Mouse (Mus musculus) adipose tissue, adult 10 weeks (tissue): ENCODE results near the gene Olfr1289. TPM values are rescaled to one million over a fixed set of nuclear protein-coding genes. Genes with fewer than 3 reads are reported as not detected.

Experiments used
- polyA plus RNA-seq: library from polyadenylated mRNA; stranded (reverse); fragments of 350-450 nt; fragmentation: Illumina TruSeq; extraction: RNeasy Lipid Tissue Mini Kit (QIAGEN cat#74804); gene quantifications from one replicate; pipeline ENCODE4 v1.2.3, GENCODE M21; 2014; ENCODE audit warnings: low read depth, low replicate concordance

Olfr1289 gene
- polyA plus RNA-seq, result not detected

GRCm38 (mm10) chr2:111480519-111480918 lies at the start of gene Olfr1289:
Gene Olfr1289 (plus strand): TSS chr2:111480819.

DNA sequence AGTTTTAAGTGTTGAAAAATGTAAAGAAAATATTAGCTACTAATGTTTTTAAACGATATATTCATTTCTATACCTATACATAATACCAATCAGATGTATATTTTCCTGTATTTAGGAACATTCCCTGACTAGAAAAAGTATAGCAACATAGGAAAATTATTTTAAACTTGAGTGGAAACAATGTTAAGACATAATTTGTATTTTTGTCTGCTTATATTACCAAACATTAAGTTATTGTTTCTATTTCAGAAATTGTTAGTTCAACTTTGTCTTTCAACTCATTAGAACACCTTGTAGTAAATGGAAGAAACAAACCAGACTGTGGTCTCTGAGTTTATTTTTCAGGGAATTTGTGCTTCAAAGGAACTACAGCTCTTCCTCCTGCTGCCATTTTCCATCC lies 31.8 kb upstream of the Olfr1289 start, which contains the start of gene Olfr1287:
TSS of gene Olfr1287 (plus strand) at position 301 of the 400 bp plus-strand sequence.

DNA sequence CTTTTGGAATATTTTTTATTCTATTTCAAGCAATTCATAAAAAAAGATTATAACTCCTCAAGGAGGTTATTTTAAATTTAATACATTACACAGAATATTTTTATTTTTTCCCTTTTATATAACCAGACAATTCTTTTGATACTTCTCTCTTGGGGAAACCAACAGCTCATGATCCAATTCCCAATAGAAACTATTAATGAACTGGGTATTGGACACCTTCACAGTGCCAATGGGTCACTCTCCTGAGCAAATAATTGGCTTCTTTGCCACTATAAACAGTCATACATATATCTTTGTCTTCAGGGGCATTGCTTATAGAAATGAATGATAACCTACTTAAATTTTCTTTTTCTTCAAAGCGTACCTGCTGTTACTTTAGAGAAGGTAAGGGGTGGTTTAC lies 6.8 kb upstream of the Olfr1289 start, which contains the start of gene Olfr1288:
TSS of gene Olfr1288 (plus strand) at position 301 of the 400 bp plus-strand sequence.

GRCm38 (mm10) chr2:111493729-111494128 lies 13.1 kb downstream of the Olfr1289 start, which contains the start of gene Olfr1290:
Gene Olfr1290 (minus strand): TSS chr2:111493829.

GRCm38 (mm10) chr2:111496880-111497279 lies 16.3 kb downstream of the Olfr1289 start, which contains the start of gene Olfr1291-ps1:
Gene Olfr1291-ps1 (plus strand): TSS chr2:111497180.

DNA sequence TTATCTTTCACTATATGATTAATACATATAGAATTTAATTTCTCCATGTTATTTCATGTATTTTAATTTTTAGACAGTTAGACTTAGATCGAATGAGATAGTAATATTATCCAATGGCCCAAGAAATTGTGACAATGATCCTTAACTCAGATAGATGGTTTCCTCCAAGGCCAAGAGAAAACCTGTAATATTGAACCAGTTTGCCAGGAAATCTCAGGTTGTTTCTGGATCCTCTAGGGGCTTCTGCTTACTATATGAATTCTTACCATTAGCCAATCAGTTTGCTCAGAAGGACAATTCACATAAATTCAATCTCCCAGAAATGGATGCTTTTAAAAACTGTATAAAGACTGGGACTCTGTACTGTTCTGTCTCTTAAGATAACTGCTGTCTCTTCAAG lies 44.3 kb downstream of the Olfr1289 start, which contains the start of gene Olfr1293-ps:
TSS of gene Olfr1293-ps (plus strand) at position 301 of the 400 bp plus-strand sequence.

Other genes with a start within 250 kb of the Olfr1289 start
- not detected for gene Olfr1275, start 245.5 kb upstream of the Olfr1289 start, polyA plus RNA-seq
- not detected for gene Olfr1276, start 226.3 kb upstream of the Olfr1289 start, polyA plus RNA-seq
- not detected for gene Olfr1277, start 206.7 kb upstream of the Olfr1289 start, polyA plus RNA-seq
- gene Olfr1278, start 190.7 kb upstream of the Olfr1289 start, polyA plus RNA-seq, result not detected
- gene Olfr1279, start 180.2 kb upstream of the Olfr1289 start, polyA plus RNA-seq, result not detected
- not detected for gene Olfr1280, start 166.8 kb upstream of the Olfr1289 start, polyA plus RNA-seq
- not detected for gene Olfr1281, start 154.3 kb upstream of the Olfr1289 start, polyA plus RNA-seq
- gene Olfr1282, start 144.7 kb upstream of the Olfr1289 start, polyA plus RNA-seq, result not detected
- gene Olfr1283, start 114.0 kb upstream of the Olfr1289 start, polyA plus RNA-seq, result not detected
- not detected for gene Olfr1284, start 105.3 kb upstream of the Olfr1289 start, polyA plus RNA-seq
- gene Olfr1286, start 57.7 kb upstream of the Olfr1289 start, polyA plus RNA-seq, result not detected
- gene Olfr1287, start 31.7 kb upstream of the Olfr1289 start, polyA plus RNA-seq, result not detected
- not detected for gene Olfr1288, start 6.7 kb upstream of the Olfr1289 start, polyA plus RNA-seq
- not detected for gene Olfr1290, start 13.0 kb downstream of the Olfr1289 start, polyA plus RNA-seq
- gene Olfr1291-ps1, start 16.4 kb downstream of the Olfr1289 start, polyA plus RNA-seq, result not detected
- not detected for gene Olfr1293-ps, start 44.4 kb downstream of the Olfr1289 start, polyA plus RNA-seq
- gene Olfr1294, start 59.5 kb downstream of the Olfr1289 start, polyA plus RNA-seq, result not detected
- not detected for gene Olfr1295, start 88.9 kb downstream of the Olfr1289 start, polyA plus RNA-seq
- gene Olfr1297, start 145.7 kb downstream of the Olfr1289 start, polyA plus RNA-seq, result not detected
- gene Olfr1298, start 168.4 kb downstream of the Olfr1289 start, polyA plus RNA-seq, result not detected
- gene Olfr1299, start 180.6 kb downstream of the Olfr1289 start, polyA plus RNA-seq, result not detected